Mouse (Mus musculus): ENCODE results near the gene Lgr4.

GRCm38 (mm10) chr2:109921298-109922035 is 4.0 kb downstream of the Lgr4 start:
- TF ChIP-seq POLR2A (IDR thresholded peaks at IDR 0.05; ENCODE audit: control insufficient read depth in 1 of 2, insufficient read depth in 1 of 2, low read depth in 1 of 2, low read length in 2 of 2, poor library complexity in 1 of 2) (no peak), CTCF (IDR thresholded peaks at IDR 0.05 in 2 of 3, conservative IDR thresholded peaks at IDR 0.05 in 1 of 3; ENCODE audit: control insufficient read depth in 1 of 3, insufficient read depth in 1 of 3, low read depth in 2 of 3, low read length in 3 of 3, poor library complexity in 1 of 3, severe bottlenecking in 1 of 3) (no peak), TAL1 (IDR thresholded peaks at IDR 0.05; ENCODE audit: low read length) (no peak), RCOR1 (IDR thresholded peaks at IDR 0.05; ENCODE audit: low read depth, low read length) (no peak), SMC3 (IDR thresholded peaks at IDR 0.05; ENCODE audit: low read depth, low read length) (no peak), USF1 (IDR thresholded peaks at IDR 0.05; ENCODE audit: low read depth, low read length) (no peak), SIN3A (IDR thresholded peaks at IDR 0.05; ENCODE audit: low read length) (no peak), EP300 (IDR thresholded peaks at IDR 0.05; ENCODE audit: low read depth in 1 of 2, low read length in 2 of 2) (no peak), RAD21 (IDR thresholded peaks at IDR 0.05; ENCODE audit: low read depth, low read length) (no peak), GATA1 (IDR thresholded peaks at IDR 0.05; ENCODE audit: low read depth, low read length) (no peak), MXI1 (IDR thresholded peaks at IDR 0.05; ENCODE audit: low read depth, low read length) (no peak), NRF1 (IDR thresholded peaks at IDR 0.05; ENCODE audit: insufficient read depth, low read depth, low read length, poor library complexity, severe bottlenecking) (no peak)

All from MEL (cell line).